In genomic region chr3:55095968-55096654, GRCm38 (mm10) we compare ENCODE assay signal across 8 mouse cellular contexts. TPM values are rescaled to one million over a fixed set of nuclear protein-coding genes. Genes with fewer than 3 reads are reported as not detected.
A peak's percentile ranks its signal among the peaks of the same experiment; 100 is the strongest.
DNase-seq lines count a peak whose midpoint lies in the region; ATAC-seq and TF ChIP-seq lines count a peak whose summit lies in the region.
"Had no signal": no experiment of that assay in that cellular context is flagged by ENCODE, and none has a peak within 500 bp of the region (broad histone marks: within the 10 kb centered on the region; RNA-seq: fewer than 3 reads in every experiment).

No protein-coding gene starts in this region.

- no peaks in the 10 kb centered on the region for H3K9me3 ChIP-seq in lung, embryonic 15.5 days
- H3K9me3 ChIP-seq in heart, embryonic 11.5 days (replicated peaks; ENCODE audit: control insufficient read depth, low read length) = no peaks in the 10 kb centered on the region
- H3K9me3 ChIP-seq: liver, embryonic 13.5 days had no signal

- intact Hi-C loops in left cerebral cortex, adult 2 months (cut with DNase I) = no loop called here

- no peak for DNase-seq in lung, adult 18-20 months
- DNase-seq in embryo, embryonic 10 days (ENCODE audit: low spot score) = peak; percentile 59
- DNase-seq in left cerebral cortex, adult 2 months (ENCODE audit: extremely low spot score in 1 of 2, low spot score in 2 of 2) = peak in 1 of 2 experiments; percentile 35
- DNase-seq in retina, postnatal 1 day = peak; percentile 56
- DNase-seq in spleen, postnatal 36 days (ENCODE audit: low spot score in 2 of 2) = no peak
- DNase-seq: liver, embryonic 13.5 days had no signal

- peak; percentile 62; the same call in 1 of the 2 replicates for ATAC-seq in lung, embryonic 15.5 days (ENCODE audit: borderline replicate concordance, extremely low read depth, low FRiP score, low TSS enrichment)
- no peak for ATAC-seq in heart, embryonic 11.5 days (replicated peaks; ENCODE audit: insufficient number of reproducible peaks, low FRiP score, low TSS enrichment)

- H3K4me2 ChIP-seq in lung, embryonic 15.5 days = peak overlapping the region; percentile 14; the same call in 1 of the 2 replicates
- no peak overlapping the region for H3K4me2 ChIP-seq in heart, embryonic 11.5 days
- H3K4me2 ChIP-seq: liver, embryonic 13.5 days had no signal

- no peak overlapping the region for H3K9ac ChIP-seq in lung, embryonic 15.5 days
- peak overlapping the region; percentile 34; the same call in 1 of the 2 replicates for H3K9ac ChIP-seq in heart, embryonic 11.5 days (ENCODE audit: low read depth, low read length)
- H3K9ac ChIP-seq: liver, embryonic 13.5 days had no signal

- TF ChIP-seq CTCF in left cerebral cortex, adult 2 months (IDR thresholded peaks at IDR 0.05) = no peak

- H3K27me3 ChIP-seq in lung, embryonic 15.5 days = no peaks in the 10 kb centered on the region
- H3K27me3 ChIP-seq in heart, embryonic 11.5 days (ENCODE audit: control insufficient read depth, insufficient read depth, low read length) = no peaks in the 10 kb centered on the region
- H3K27me3 ChIP-seq: liver, embryonic 13.5 days had no signal

- H3K4me1 ChIP-seq in lung, embryonic 15.5 days = 0 out of 2 replicates have a peak, but pooled peaks cover 3% of the 10 kb centered on the region
- H3K4me1 ChIP-seq in heart, embryonic 11.5 days (ENCODE audit: control insufficient read depth, insufficient read depth, low read length) = no peaks in the 10 kb centered on the region; the same call in 1 of the 2 replicates
- H3K4me1 ChIP-seq: liver, embryonic 13.5 days had no signal

- H3K27ac ChIP-seq in lung, embryonic 15.5 days = peak overlapping the region; percentile 72
- peak overlapping the region; percentile 64 for H3K27ac ChIP-seq in heart, embryonic 11.5 days (ENCODE audit: low read depth, low read length)
- peak overlapping the region; percentile 41 for H3K27ac ChIP-seq in left cerebral cortex, adult 2 months
- H3K27ac ChIP-seq: liver, embryonic 13.5 days had no signal

- no peak overlapping the region for H3K4me3 ChIP-seq in lung, embryonic 15.5 days
- H3K4me3 ChIP-seq in heart, embryonic 11.5 days (ENCODE audit: low read depth, low read length) = no peak overlapping the region
- H3K4me3 ChIP-seq in left cerebral cortex, adult 2 months = no peak overlapping the region
- H3K4me3 ChIP-seq: liver, embryonic 13.5 days had no signal

- no peaks in the 10 kb centered on the region for H3K36me3 ChIP-seq in lung, embryonic 15.5 days
- no peaks in the 10 kb centered on the region for H3K36me3 ChIP-seq in heart, embryonic 11.5 days (ENCODE audit: control insufficient read depth, insufficient read depth, low read length)
- H3K36me3 ChIP-seq: liver, embryonic 13.5 days had no signal

- 27% methylated on average over 8 of the region's 8 CpGs for WGBS in lung, embryonic 15.5 days
- 34% methylated on average over 8 of the region's 8 CpGs for WGBS in heart, embryonic 11.5 days (ENCODE audit: insufficient replicate concordance)

RNA-seq across cellular contexts. Expression of gene Spg20, which starts 15.8 kb away (rescaled TPM):
- polyA plus RNA-seq in lung, embryonic 15.5 days (2015; fragmentation: Nextera tagmentation; extraction: Ambion mirVana) = 39.5 and 39.7 TPM in 2 replicates
- polyA plus RNA-seq in heart, embryonic 11.5 days (2014; fragmentation: Nextera tagmentation; extraction: Ambion mirVana) = 47.3 and 50.6 TPM in 2 replicates
- 10 to 100 TPM; 29.8 to 30.3 TPM for total RNA-seq in left cerebral cortex, adult 2 months (2021)

RNA-seq across cellular contexts. Expression of gene Ccna1, which starts 40.8 kb away (rescaled TPM):
- polyA plus RNA-seq in lung, embryonic 15.5 days (2015; fragmentation: Nextera tagmentation; extraction: Ambion mirVana) = 4.6 and 6.0 TPM in 2 replicates
- 0.94 and 1.2 TPM in 2 replicates for polyA plus RNA-seq in heart, embryonic 11.5 days (2014; fragmentation: Nextera tagmentation; extraction: Ambion mirVana)
- 1 to 10 TPM; 2.0 to 2.2 TPM for total RNA-seq in left cerebral cortex, adult 2 months (2021)

RNA-seq across cellular contexts. Expression of gene Ccdc169, which starts 41.0 kb away (rescaled TPM):
- not detected in 2 replicates for polyA plus RNA-seq in lung, embryonic 15.5 days (2015; fragmentation: Nextera tagmentation; extraction: Ambion mirVana)
- polyA plus RNA-seq in heart, embryonic 11.5 days (2014; fragmentation: Nextera tagmentation; extraction: Ambion mirVana) = not detected in 2 replicates
- total RNA-seq in left cerebral cortex, adult 2 months (2021) = under 1 TPM; 0.16 to 0.28 TPM
- polyA plus RNA-seq: liver, embryonic 13.5 days had no signal

Comparison
In these comparisons a context has a peak if more than half of its experiments do, and no peak if none do; other contexts are left out.
1. DNase-seq: peak in embryo, embryonic 10 days (single experiment) and retina, postnatal 1 day (single experiment); none in lung, adult 18-20 months (0 of 2) and spleen, postnatal 36 days (0 of 2).
2. Peak in every context shown above with its lines, with median percentiles within 50 percentile points of each other: H3K27ac ChIP-seq.